Mouse (Mus musculus): ENCODE results near the gene Mlh3. TPM values are rescaled to one million over a fixed set of nuclear protein-coding genes. Genes with fewer than 3 reads are reported as not detected.

The Mlh3 gene
- polyA plus RNA-seq, 2 experiments from 2014 or later: 10.0 to 10.4 TPM

GRCm38 (mm10) chr12:85280845-85281651 is 10.6 kb upstream of the Mlh3 start:
- no peak for ATAC-seq

- ATAC-seq: peak; percentile 98
Measured at GRCm38 (mm10) chr12:85280105-85280844, 9.9 kb upstream of the Mlh3 start.

GRCm38 (mm10) chr12:85279396-85280080 is 9.1 kb upstream of the Mlh3 start:
- no peak for ATAC-seq

DNA sequence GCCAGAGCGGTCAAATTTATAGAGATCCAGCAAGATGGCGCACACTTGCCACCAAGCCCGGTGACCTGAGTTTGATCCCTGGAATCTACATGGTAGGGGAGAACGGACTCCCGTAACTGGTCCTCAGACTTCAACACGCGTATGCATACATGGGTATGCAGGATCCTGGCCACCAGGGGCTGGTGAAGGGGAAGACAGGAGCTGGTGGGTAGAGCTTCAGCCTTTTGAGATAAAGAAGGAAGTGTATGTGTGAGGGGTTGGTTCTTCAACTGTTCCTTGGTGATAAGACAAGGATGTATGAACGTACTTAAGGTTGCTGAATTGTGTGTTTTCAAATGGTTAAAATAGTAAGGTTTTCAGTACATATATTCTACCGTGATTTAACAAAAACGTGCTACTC is 8.5 kb upstream of the Mlh3 start:
- ATAC-seq: no peak

DNA sequence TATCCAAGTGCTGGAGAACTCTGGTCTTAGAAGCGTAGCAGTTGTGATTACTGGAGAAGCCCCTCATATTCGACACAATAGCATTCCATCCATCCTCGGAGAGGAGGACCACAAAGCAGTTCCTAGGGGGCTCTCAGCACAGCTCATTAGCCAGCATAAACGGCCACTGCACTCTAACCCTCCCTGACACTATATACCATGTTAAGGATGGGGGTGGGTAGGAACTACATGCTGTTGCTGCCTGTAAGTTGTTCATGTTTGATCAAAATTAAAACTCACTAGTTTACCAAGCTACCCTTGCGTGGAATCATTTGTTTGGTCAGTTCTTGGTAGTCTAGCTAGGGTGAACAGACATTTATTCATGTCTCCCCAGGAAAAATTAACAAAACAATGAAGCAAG is 5.9 kb upstream of the Mlh3 start:
- no peak for ATAC-seq

- no peak for ATAC-seq
Measured at GRCm38 (mm10) chr12:85273508-85273907, 3.1 kb upstream of the Mlh3 start.

DNA sequence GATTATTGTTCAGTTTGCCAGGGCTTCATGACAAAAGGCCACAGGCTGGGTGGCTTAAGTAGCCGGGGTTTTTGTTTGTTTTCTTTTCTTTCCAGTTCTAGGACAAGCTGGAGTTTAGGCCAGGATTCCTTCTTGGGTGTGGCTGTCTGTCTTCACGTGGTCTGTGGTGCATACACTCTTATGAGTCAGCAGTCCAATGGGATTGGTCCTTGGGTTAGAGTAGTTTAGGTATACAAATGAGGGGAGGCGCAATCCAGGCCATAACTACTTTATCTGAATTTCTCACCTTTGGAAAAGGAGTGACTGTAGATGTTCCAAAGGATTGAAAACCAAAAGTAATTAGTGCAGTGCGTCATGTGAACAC is 1.4 kb upstream of the Mlh3 start:
- ATAC-seq: no peak

DNA sequence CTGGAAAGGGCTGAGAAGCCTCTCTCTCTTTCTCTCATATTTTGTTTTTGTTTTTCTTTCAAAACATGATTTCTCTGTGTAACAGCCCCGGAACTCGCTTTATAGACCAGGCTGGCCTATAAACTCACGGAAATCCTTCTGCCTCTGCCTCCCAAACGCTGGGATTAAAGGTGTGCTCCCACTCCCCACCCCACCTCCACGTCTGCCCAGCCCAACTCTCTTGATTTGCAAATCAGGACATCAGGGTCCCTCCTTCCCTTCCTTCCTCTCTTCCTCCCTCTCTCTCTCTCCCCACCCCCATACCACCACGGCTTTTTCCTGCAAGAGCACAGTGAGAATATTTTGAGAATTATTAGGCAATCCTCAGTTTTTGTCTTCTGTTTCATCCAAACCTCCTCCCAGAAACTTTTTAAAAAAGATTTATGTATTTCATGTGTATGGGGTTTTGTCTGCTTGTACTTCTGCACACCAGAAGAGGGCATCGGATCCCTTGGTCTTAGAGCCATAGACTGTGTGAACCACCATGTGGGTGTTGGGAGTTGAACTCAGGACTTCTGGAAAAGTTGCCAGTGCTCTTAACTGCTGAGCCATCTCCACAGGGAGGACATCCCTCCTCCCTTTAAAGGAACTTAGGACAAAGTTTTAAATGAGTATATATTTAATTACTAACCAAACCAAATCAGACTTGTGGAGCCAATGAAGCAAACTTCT is 888 bp upstream of the Mlh3 start:
- no peak for ATAC-seq

GRCm38 (mm10) chr12:85269821-85270220 is 578 bp downstream of the Mlh3 start:
- ATAC-seq: no peak

- ATAC-seq: no peak
Measured at GRCm38 (mm10) chr12:85266248-85266647, 4.2 kb downstream of the Mlh3 start.

GRCm38 (mm10) chr12:85264940-85265339 is 5.5 kb downstream of the Mlh3 start:
- no peak for ATAC-seq

DNA sequence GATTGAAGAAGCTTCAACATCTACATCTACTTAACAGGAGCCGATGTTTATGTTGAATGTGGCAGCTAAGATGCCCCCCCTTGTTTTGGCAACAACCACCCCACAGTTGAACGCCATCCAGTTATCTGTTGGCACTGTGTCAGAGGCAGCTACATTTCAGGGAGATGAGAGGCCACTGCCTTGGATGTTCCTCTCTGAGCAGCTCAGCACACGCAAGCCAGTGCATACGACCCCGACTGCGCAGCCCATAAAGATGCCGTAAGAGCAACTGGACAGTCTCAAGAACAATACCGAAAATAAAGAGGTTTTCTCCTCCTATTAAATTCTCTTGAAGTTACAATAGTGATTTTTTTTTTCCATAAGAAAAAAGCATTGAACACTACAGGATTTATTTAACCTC is 5.9 kb downstream of the Mlh3 start:
- no peak for ATAC-seq

GRCm38 (mm10) chr12:85263190-85263589 is 7.2 kb downstream of the Mlh3 start:
- ATAC-seq: no peak

DNA sequence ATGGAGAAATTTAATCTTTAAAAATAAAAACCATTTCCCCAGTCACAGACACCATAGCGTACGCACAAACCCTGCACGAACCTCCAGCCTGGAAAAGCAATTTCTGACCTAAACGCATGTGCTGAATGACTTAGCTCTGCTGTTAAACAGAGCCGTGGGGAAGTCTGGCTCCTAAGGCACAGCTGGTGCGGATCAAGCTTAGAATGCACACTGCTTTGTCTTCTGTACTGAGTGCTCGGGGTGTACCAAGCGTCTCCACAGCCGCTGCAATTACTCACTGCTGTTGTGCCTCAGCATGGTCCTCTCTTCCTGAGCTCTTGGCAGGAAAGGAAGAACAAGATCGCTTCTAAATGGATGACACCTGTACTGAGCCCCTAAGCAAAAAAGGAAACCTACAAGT is 7.9 kb downstream of the Mlh3 start:
- no peak for ATAC-seq

DNA sequence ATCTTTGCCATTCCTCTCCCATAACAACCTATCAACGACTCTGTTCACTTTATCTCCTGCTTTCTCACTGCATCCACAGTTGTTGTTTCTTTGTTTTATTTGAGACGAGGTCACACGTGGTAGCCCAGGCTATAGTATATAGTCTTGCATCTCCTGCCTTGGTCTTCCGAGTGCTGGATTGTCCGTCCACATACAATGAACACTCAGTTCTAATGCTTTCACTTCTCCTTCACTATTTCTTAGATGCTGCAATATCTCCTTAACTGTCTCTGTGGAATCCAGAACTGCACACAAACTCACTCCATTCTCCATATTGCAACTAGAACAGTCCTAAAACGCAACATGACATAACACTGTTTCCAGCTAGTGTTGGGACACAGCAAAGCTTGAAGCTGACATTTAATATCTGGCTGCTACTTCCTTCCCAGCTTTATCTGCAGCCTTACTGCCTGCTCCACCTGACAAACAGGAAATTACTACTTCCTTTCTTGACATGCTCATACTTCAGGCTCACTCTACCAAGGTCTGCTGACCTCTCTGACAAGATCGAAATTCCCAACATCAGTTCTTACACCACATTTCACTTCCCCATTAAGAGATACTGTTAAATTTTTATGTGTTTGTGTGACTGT is 13.3 kb downstream of the Mlh3 start:
- ATAC-seq: peak; percentile 87

- ATAC-seq: no peak
Measured at GRCm38 (mm10) chr12:85256074-85256751, 14.2 kb downstream of the Mlh3 start.

DNA sequence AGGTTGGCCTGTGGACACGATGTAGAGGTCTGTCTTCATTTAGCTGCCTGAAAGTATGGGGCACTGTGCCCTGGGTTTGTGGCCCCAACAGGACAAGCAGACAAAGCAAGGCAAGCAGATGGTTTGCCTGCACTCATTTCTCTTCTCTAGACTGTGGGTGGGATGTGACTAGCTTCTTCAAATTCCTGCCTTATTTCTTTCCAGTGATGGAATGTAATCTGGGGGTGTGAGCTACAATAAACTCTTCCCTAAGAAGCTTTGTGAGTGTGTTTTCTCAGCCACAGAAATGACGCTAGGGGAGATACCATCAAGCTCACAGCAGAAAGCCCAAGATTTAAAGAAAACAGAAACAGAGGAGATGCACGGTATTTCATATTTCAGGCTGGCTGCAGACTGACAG is 18.3 kb downstream of the Mlh3 start:
- no peak for ATAC-seq

GRCm38 (mm10) chr12:85237553-85237952 is 32.8 kb downstream of the Mlh3 start:
- no peak for ATAC-seq

DNA sequence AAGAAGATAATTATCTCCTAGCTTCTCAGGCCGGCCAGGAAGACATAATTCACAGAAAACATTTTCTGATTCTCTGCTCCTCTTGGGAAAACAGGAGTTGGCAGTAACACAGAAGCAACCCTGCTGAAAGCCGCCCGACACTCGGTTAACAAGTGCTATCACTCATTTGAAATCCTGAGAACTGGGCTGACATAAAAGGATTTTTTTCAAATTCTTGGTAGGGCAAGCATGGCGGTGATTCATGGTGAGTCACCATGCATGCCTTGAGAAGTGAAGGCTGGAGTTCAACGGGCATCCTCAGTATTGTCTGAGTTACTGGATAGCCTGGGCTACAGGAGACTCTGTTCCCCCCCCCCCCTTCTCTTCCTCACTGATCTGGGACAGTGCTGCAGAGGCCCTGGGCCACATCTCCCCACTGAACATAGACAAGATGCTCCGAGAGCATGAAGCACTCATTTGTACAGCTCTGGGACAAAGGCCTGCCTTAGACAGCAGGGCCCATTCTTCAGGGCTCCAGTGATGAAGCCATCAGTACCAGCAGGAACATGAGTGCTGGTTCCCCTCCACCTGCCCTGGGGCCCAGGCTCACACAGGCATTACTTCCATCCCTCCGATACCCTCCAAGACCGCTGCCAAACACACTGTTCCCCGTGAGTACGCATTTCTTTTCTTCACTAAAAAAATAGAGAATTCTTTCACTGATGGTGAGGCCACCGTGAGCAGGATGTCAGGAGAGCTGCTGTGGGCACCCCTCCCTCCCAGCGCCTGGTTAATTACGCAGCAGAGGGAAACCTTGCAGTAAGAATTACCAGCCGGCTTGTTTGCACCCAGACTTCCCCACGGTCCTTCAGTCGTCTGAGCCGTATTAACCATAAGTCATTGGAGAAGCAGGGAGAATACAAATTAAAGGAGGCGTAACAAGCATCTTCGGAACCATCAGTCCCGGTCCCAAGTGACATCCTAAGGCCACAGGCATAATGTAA is 36.7 kb downstream of the Mlh3 start:
- ATAC-seq: no peak

- ATAC-seq: no peak
Measured at GRCm38 (mm10) chr12:85227876-85228599, 42.4 kb downstream of the Mlh3 start.
